Mouse (Mus musculus): ENCODE data around the gene Gpa33.

- TF ChIP-seq POLR2A (IDR thresholded peaks at IDR 0.05; ENCODE audit: control insufficient read depth, low read depth, low read length) (no peak), CTCF (IDR thresholded peaks at IDR 0.05; ENCODE audit: control insufficient read depth, insufficient read depth, insufficient replicate concordance, low read depth, low read length) (no peak)
These were observed 15.1 kb upstream of the Gpa33 start for GRCm38 (mm10) chr1:166114986-166115385.

Data from testis, adult 2 months (tissue).